Mouse (Mus musculus) testis, adult 10 weeks (tissue): Measurements from ENCODE around the gene Nkapd1. TPM values are rescaled to one million over a fixed set of nuclear protein-coding genes. Genes with fewer than 3 reads are reported as not detected.

Experiments used
- polyA plus RNA-seq: library from polyadenylated mRNA; stranded (reverse); fragments of 350-450 nt; fragmentation: Illumina TruSeq; extraction: RNeasy Lipid Tissue Mini Kit (QIAGEN cat#74804); gene quantifications from one replicate; pipeline ENCODE4 v1.2.3, GENCODE M21; 2014; ENCODE audit warnings: low read depth, low replicate concordance

Gene Nkapd1
- 58.4 TPM for polyA plus RNA-seq

GRCm38 (mm10) chr9:50616766-50617603 lies at the start of gene Nkapd1, which contains the start of gene Pih1d2:
TSS of gene Nkapd1 (minus strand) at chr9:50617464.
TSS of gene Pih1d2 (plus strand) at chr9:50617321.

GRCm38 (mm10) chr9:50659392-50660217 lies 42.3 kb upstream of the Nkapd1 start, which contains the start of gene Dlat:
TSS of gene Dlat (minus strand) at chr9:50659780.

DNA sequence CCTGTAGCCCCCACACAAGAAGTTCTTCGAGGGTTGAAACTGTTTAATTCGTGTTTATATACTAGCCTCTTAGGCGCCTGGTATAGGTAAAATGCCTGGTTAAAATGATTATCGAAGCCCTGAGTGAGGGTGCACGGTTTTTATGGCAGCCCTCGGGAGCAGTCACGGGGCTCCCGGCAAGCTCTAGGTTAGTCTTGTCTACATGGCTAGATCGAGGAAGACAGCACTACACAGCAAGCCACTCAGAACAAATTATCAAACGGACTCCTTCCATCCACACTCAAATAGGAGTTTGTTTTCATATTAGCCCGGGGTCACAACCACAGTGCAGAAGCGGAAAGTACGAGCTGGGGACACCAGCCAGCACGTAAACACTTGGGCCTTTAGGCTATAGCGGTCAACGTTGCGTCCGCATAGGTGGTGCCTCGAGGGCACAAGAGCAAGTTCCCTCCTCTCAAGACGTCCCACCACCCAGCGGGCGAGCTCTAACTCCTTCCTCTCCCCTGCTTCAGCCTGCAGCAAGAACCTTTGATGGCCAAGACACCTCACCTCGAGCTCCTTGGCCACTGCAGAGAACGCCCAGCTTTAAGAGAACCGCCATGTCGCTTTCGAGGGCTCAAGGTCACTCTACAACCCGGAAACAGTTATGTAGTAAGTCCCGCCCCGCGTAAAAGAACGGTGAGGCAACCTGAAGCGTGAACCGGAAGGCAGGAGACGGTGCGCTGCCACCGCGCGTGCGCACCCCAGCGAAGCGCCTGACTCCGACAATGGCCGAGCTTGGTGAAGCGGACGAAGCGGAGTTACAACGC lies 13.9 kb downstream of the Nkapd1 start, which contains the start of the genes Sdhd and Timm8b:
TSS of gene Sdhd (minus strand) at position 624 of the 809 bp plus-strand sequence.
TSS of gene Timm8b (plus strand) at position 722 of the 809 bp plus-strand sequence.

GRCm38 (mm10) chr9:50561145-50561917 lies 55.9 kb downstream of the Nkapd1 start, which contains the start of gene Tex12:
TSS of gene Tex12 (minus strand) at chr9:50561325.

Other genes with a start within 250 kb of the Nkapd1 start
- not detected for gene Plet1, start 122.9 kb downstream of the Nkapd1 start, polyA plus RNA-seq
- gene Pts, start 88.7 kb downstream of the Nkapd1 start, polyA plus RNA-seq, result 24.8 TPM
- gene Il18, start 62.6 kb downstream of the Nkapd1 start, polyA plus RNA-seq, result 7.0 TPM
- gene Bco2, start 62.3 kb downstream of the Nkapd1 start, polyA plus RNA-seq, result 1.7 TPM
- gene Tex12, start 56.1 kb downstream of the Nkapd1 start, polyA plus RNA-seq, result 102 TPM
- 60.8 TPM for gene Sdhd, start 13.7 kb downstream of the Nkapd1 start, polyA plus RNA-seq
- gene Timm8b, start 13.6 kb downstream of the Nkapd1 start, polyA plus RNA-seq, result 229 TPM
- 122 TPM for gene Pih1d2, start 143 bp downstream of the Nkapd1 start, polyA plus RNA-seq
- 146 TPM for gene Dlat, start 42.3 kb upstream of the Nkapd1 start, polyA plus RNA-seq
- 26.9 TPM for gene Dixdc1, start 122.1 kb upstream of the Nkapd1 start, polyA plus RNA-seq
- 2.8 TPM for gene 2310030G06Rik, start 129.1 kb upstream of the Nkapd1 start, polyA plus RNA-seq
- gene Cryab, start 133.9 kb upstream of the Nkapd1 start, polyA plus RNA-seq, result 0.59 TPM
- not detected for gene Hspb2, start 134.9 kb upstream of the Nkapd1 start, polyA plus RNA-seq
- 6.0 TPM for gene Fdxacb1, start 150.8 kb upstream of the Nkapd1 start, polyA plus RNA-seq
- gene Alg9, start 157.6 kb upstream of the Nkapd1 start, polyA plus RNA-seq, result 18.6 TPM
- gene 1110032A03Rik, start 158.1 kb upstream of the Nkapd1 start, polyA plus RNA-seq, result 1,021 TPM
- 126 TPM for gene Ppp2r1b, start 227.8 kb upstream of the Nkapd1 start, polyA plus RNA-seq